Mouse (Mus musculus) embryonic facial prominence, embryonic 13.5 days (tissue): ENCODE data around the gene Camk1g. TPM values are rescaled to one million over a fixed set of nuclear protein-coding genes. Genes with fewer than 3 reads are reported as not detected.

Experiments
- ATAC-seq: fragments of 200-750 bp; cut with Nextera tagmentation; 2 replicates; pipeline ENCODE4 v1.8.0; 2017; ENCODE audit warnings: low read depth; ENCODE audit not compliant: insufficient number of reproducible peaks, insufficient read depth, low FRiP score, low TSS enrichment
- H3K27ac ChIP-seq: fragments of 300-500 bp; sonication (generic); 2 replicates; pipeline ENCODE4 v1.5.1; 2015; ENCODE audit warnings: moderate library complexity, mild to moderate bottlenecking, inconsistent platforms
- H3K27me3 ChIP-seq: fragments of 300-500 bp; sonication (generic); 2 replicates; pipeline ENCODE4 v1.6.1; 2015; ENCODE audit warnings: mild to moderate bottlenecking, inconsistent platforms
- H3K36me3 ChIP-seq: fragments of 300-500 bp; sonication (generic); 2 replicates; pipeline ENCODE4 v1.6.1; 2015; ENCODE audit warnings: mild to moderate bottlenecking, inconsistent platforms
- H3K4me1 ChIP-seq: fragments of 300-500 bp; sonication (generic); 2 replicates; pipeline ENCODE4 v1.6.1; 2015; ENCODE audit warnings: inconsistent platforms
- H3K4me2 ChIP-seq: fragments of 300-500 bp; sonication (generic); 2 replicates; pipeline ENCODE4 v1.6.1; 2015; ENCODE audit warnings: moderate library complexity, mild to moderate bottlenecking, inconsistent platforms
- H3K4me3 ChIP-seq: fragments of 300-500 bp; sonication (generic); 2 replicates; pipeline ENCODE4 v1.5.1; 2015; ENCODE audit warnings: mild to moderate bottlenecking, inconsistent platforms
- H3K9ac ChIP-seq: fragments of 300-500 bp; sonication (generic); 2 replicates; pipeline ENCODE4 v1.6.1; 2015; ENCODE audit warnings: mild to moderate bottlenecking, inconsistent platforms
- H3K9me3 ChIP-seq: fragments of 300-500 bp; sonication (generic); 2 replicates; pipeline ENCODE4 v1.6.1; 2016; ENCODE audit warnings: inconsistent platforms
- WGBS: fragments of 180-500 bp; shearing (Covaris S2); methylation state at CpG from one replicate; pipeline ENCODE4 v1.1.7; 2015; ENCODE audit warnings: mixed read lengths; 5-methylcytosine and 5-hydroxymethylcytosine counted together
- polyA plus RNA-seq: library from polyadenylated mRNA; unstranded; fragments of >200 nt; fragmentation: Nextera tagmentation; extraction: Ambion mirVana; gene quantifications from 2 replicates; pipeline ENCODE4 v1.2.1, GENCODE M21; 2015

Camk1g gene
- polyA plus RNA-seq, 1 experiment from 2014 or later = 23.7 TPM

DNA sequence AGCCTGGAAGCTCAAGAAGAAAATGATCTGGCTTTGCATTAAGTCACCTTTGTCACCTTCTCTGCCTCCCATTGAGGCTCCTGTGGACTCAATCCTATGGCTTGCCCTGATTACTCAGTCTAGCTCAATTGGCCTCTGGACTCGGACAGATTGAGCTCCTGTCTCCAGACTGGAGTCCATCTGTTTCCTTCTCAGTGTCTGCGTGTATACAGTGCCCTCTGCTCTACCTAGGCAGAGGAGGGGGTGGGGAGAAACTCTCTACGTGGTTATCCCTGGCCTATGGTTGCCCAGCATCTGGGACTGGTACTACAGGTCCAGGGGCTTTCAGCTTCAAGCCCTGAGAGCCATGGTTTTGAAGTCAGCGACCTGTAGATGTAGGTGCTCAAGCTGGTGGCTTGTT is 26.2 kb downstream of the Camk1g start:
- no peaks in the 10 kb centered on the region for H3K27me3 ChIP-seq
- H3K36me3 ChIP-seq = peaks cover 19% of the 10 kb centered on the region
- H3K9ac ChIP-seq = no peak overlapping the region
- H3K4me2 ChIP-seq = no peak overlapping the region
- 69% methylated on average over 4 of the region's 4 CpGs for WGBS
- H3K9me3 ChIP-seq = no peaks in the 10 kb centered on the region
- H3K4me3 ChIP-seq = no peak overlapping the region
- no peak overlapping the region for H3K27ac ChIP-seq
- ATAC-seq = no peak
- peaks cover 5% of the 10 kb centered on the region; the same call in 1 of the 2 replicates for H3K4me1 ChIP-seq

DNA sequence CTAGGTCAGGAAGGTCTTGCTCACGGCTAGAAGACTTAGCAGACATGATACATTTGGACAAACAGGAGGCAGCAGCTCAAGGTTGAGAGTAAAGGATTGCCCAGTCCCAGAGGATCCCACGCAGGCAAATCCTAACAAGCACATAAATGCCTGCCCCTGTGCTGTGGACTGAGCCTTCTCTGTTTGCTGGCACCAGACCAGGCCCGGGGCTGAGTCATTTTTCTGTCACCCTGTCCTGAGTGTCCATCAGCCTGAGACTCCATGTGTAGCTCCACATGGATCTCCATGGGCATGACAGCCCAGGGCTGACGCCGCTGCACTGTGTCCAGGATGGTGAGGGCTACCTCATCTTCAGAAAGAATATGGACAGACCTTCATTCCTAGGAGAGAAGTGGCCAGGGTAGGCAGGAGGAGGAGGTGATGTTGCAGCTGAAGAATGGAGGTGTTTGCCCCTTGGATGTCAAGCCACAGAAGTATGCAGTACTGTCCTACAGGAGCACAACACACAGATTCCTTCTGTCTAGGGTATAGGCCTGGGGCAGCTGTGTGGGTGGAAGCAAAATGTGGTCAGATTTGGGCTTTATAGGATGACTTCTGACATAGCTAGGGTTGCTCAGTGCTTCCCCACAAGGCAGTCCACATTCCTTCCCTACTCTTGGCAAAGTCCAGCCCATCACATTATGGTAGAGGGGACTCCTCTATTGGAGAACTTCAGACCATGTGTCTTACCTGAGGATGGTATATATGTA is 27.7 kb downstream of the Camk1g start:
- Histone ChIP-seq H3K4me1 (peaks cover 11% of the 10 kb centered on the region), H3K4me2 (no peak overlapping the region), H3K9me3 (no peaks in the 10 kb centered on the region), H3K9ac (no peak overlapping the region), H3K36me3 (peaks cover 5% of the 10 kb centered on the region; the same call in 1 of the 2 replicates), H3K27me3 (no peaks in the 10 kb centered on the region), H3K27ac (no peak overlapping the region), H3K4me3 (no peak overlapping the region)
- no peak for ATAC-seq
- 84% methylated on average over 5 of the region's 5 CpGs for WGBS

DNA sequence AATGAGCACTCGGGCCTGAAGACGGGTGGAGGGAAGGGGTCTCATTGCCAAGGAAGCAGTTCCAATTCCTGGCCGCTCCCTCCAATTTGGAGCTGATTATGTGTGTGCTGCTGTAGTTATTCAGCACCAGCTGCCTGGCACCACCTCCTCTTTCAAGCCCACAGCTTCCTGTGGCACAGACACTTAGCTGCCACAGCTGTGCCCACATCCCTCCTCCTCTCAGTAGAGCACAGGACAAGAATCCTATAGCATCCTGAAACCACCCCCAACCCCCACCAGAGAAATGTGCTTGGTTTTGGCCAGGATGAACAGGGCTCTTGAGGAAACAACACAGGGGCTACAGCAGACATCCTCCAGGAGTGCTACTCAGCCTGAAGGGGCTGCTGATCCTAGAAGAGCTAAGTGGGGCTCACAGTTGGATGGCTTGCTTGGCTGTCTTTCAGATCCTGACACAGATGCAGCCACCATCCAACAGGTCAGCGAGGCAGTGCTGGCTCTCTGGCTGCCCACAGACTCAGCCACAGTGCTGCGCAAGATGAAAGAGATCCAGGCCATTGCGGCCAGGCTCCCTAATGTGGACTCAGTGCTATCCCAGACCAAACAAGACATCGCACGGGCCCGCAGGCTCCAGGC is 31.6 kb downstream of the Camk1g start:
- Histone ChIP-seq H3K4me3 (no peak overlapping the region), H3K27me3 (no peaks in the 10 kb centered on the region), H3K4me1 (peaks cover 14% of the 10 kb centered on the region), H3K4me2 (no peak overlapping the region), H3K27ac (peak overlapping the region; percentile 19; the same call in 1 of the 2 replicates), H3K9ac (no peak overlapping the region), H3K36me3 (no peaks in the 10 kb centered on the region), H3K9me3 (no peaks in the 10 kb centered on the region)
- 79% methylated on average over 9 of the region's 9 CpGs for WGBS
- no peak for ATAC-seq

DNA sequence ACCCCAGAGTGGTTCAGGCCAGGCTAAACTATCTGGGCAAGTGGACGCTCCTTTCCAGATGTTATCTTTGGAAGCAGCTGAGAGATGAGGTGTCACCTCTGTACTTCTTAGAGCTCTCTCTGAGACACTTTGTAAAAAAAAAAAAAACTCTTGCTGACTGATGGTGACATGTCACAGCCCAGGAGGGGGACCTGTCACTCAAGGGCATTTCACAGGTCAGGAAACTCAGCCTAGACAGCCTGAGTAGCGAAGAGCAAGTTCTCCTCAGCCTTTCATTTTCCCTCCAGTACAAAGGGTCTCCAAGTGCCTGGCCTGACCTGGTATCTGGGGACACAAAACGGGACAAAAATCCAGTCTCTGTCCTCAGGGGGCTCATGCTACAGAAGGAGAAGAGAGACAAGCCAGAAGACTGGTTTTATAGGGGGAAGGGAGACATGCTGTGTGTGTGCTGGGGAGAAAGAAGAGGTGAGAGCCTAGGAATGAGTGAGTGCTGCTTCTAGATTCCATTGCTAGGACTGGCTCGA is 32.2 kb downstream of the Camk1g start:
- Histone ChIP-seq H3K9me3 (no peaks in the 10 kb centered on the region), H3K27ac (no peak overlapping the region), H3K36me3 (no peaks in the 10 kb centered on the region), H3K4me2 (no peak overlapping the region), H3K27me3 (no peaks in the 10 kb centered on the region), H3K9ac (no peak overlapping the region), H3K4me3 (no peak overlapping the region), H3K4me1 (peaks cover 14% of the 10 kb centered on the region)
- no peak for ATAC-seq
- 52% methylated on average over 4 of the region's 4 CpGs for WGBS

DNA sequence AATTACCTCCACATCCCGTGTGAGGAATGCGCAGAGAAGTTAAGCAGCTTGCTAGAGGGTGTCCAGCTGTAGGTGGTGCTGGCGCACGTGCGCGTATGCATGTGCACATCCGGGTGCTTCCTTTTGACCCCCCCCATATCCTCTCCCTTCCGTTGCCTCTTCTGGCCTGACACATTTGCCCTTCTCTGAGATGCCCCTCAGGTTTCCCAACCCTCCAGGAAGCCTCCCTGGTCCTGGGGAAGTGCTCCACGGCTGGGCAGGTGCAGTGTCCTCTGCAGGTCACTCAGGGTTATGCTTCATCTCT is 33.1 kb downstream of the Camk1g start:
- ATAC-seq = no peak
- WGBS = 67% methylated on average over 9 of the region's 9 CpGs
- no peak overlapping the region for H3K4me2 ChIP-seq

DNA sequence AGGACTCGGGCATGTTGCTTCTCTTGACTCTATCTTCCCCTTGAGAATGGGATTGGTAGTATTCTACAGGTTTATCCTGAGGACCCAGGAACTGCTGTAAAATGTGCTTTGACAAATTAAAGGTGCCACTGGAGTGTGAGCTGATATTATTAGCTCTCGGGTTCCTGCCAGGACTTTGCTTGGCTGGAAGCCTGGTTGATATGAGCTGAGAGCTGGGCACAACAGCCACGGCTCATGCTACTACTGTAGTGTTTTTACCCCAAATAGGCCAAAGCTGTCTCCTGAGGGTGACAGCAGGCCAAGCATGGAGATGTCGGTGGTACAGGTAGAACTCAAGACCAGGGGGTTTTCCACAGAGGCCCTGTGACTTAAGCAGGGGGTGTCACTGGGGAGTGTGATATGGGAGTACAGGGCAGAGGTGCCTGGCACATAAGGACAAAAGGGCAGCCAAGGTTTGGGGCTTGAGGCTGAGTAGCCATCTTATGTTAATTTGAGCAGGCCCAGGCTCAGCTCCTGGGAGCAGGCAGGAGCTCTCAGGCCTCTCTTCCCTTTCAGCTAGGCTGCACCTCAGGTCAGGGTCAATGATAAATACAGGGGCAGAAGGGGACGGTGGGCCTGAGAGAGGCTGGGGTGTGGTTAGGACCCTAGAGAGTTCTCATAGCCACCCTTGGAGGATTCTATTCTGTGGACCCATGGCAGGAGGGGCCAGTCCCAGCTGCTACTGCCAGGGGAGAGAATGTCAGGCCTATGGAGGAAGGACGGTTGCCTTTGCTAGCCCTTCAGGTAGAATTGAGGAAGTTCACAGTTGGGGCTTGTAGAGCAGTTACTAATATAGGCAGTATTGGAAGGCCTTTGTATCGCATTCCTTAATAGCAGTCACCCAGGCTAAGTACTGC is 33.7 kb downstream of the Camk1g start:
- H3K27ac ChIP-seq = no peak overlapping the region
- no peak overlapping the region for H3K4me2 ChIP-seq
- no peak overlapping the region for H3K9ac ChIP-seq
- WGBS = 74% methylated on average over 7 of the region's 7 CpGs
- no peaks in the 10 kb centered on the region for H3K36me3 ChIP-seq
- no peaks in the 10 kb centered on the region for H3K27me3 ChIP-seq
- H3K4me3 ChIP-seq = no peak overlapping the region
- ATAC-seq = no peak
- H3K4me1 ChIP-seq = peaks cover 14% of the 10 kb centered on the region
- H3K9me3 ChIP-seq = no peaks in the 10 kb centered on the region

More for the DNA sequence above, 33.1 kb downstream of the Camk1g start:
- peaks cover 14% of the 10 kb centered on the region for H3K4me1 ChIP-seq
- H3K36me3 ChIP-seq = no peaks in the 10 kb centered on the region
- H3K4me3 ChIP-seq = no peak overlapping the region
- no peaks in the 10 kb centered on the region for H3K27me3 ChIP-seq
- H3K27ac ChIP-seq = no peak overlapping the region
- no peaks in the 10 kb centered on the region for H3K9me3 ChIP-seq
- H3K9ac ChIP-seq = no peak overlapping the region

DNA sequence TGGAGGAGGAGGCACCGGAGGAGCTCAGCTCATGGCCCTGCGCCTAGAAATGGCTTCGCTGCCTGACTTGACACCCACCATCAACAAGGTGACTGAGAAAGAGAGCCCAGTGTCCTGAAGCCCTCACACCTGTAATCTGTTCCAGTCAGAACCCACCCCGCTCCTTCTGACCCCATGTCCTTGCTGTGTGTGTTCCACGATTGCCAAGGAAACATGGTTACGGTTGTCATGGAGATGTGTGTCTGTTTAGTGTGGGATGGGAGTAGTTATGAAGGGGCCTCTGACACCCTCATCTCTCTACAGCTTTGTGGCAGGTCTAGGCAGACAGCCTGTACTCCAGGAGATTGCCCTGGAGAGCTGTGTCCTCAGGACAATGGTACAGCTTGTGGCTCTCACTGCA is 35.6 kb downstream of the Camk1g start:
- Histone ChIP-seq H3K4me1 (peaks cover 21% of the 10 kb centered on the region), H3K27ac (no peak overlapping the region), H3K4me2 (no peak overlapping the region), H3K36me3 (no peaks in the 10 kb centered on the region), H3K9me3 (no peaks in the 10 kb centered on the region), H3K4me3 (no peak overlapping the region), H3K9ac (no peak overlapping the region), H3K27me3 (no peaks in the 10 kb centered on the region)
- ATAC-seq = no peak
- 75% methylated on average over 6 of the region's 6 CpGs for WGBS

DNA sequence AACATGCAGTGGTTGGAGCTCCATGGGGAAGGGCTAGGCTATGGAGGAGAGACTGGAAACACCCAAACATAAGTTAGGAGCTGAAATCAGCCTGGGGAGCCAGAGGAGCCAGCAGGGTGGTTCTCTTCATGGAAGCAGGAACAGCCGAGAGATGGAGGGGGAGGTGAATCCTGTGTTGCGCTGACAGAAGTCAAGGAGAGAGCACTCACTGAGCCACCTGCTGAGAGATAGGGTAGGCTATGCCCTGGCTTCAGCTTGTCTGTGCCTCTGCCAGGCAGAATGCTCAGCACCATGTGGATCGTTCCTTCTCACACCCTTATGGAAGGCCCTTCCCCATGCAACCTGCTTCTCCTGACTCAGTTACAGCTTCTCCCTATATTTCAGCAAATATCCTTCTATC is 36.3 kb downstream of the Camk1g start:
- H3K9ac ChIP-seq = no peak overlapping the region
- H3K4me2 ChIP-seq = no peak overlapping the region
- WGBS = 69% methylated on average over 3 of the region's 3 CpGs
- H3K36me3 ChIP-seq = no peaks in the 10 kb centered on the region
- H3K4me3 ChIP-seq = no peak overlapping the region
- H3K27me3 ChIP-seq = no peaks in the 10 kb centered on the region
- no peaks in the 10 kb centered on the region for H3K9me3 ChIP-seq
- peaks cover 20% of the 10 kb centered on the region for H3K4me1 ChIP-seq
- no peak overlapping the region for H3K27ac ChIP-seq
- no peak for ATAC-seq

DNA sequence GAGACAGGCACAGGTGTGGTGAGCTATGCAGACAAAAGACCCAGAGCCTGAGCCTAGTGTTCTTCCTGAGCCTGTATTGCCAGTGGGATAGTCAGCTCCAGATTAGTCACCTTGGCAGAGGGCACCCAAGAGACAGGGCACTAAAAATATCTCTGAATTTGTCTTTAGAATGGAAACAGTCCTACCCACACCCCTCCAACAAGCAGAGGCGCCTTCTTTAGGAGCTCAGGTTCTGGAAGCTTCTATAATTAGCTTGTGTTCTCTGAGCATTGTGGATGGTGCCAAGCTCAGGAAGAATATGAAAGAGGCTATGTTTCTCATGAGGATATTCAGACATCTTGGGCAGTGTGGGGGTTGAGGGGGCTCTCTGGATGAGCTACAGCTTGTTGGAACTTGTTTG is 37.4 kb downstream of the Camk1g start:
- ATAC-seq = no peak
- H3K36me3 ChIP-seq = no peaks in the 10 kb centered on the region

DNA sequence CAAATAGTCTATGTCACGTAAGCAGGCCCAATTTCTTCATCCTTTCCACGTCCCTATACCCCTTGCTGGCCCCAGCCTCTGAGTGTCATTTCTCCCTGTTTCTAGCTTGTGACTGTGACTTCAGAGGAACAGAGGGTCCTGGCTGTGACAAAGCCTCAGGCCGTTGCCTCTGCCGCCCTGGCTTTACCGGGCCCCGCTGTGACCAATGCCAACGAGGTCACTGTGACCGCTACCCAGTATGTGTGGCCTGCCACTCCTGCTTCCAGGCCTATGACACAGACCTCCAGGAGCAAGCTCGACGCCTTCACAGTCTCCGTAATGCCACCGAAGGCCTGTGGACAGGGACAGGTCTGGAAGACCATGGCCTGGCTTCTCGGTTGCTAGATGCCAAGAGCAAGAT is 38.1 kb downstream of the Camk1g start:
- ATAC-seq = no peak
- peaks cover 15% of the 10 kb centered on the region for H3K4me1 ChIP-seq
- H3K36me3 ChIP-seq = no peaks in the 10 kb centered on the region
- H3K27me3 ChIP-seq = no peaks in the 10 kb centered on the region
- H3K4me3 ChIP-seq = no peak overlapping the region
- H3K27ac ChIP-seq = no peak overlapping the region
- no peak overlapping the region for H3K9ac ChIP-seq
- 79% methylated on average over 13 of the region's 13 CpGs for WGBS
- H3K9me3 ChIP-seq = no peaks in the 10 kb centered on the region
- H3K4me2 ChIP-seq = no peak overlapping the region

More for the DNA sequence above, 37.4 kb downstream of the Camk1g start:
- 74% methylated on average over 1 of the region's 1 CpGs for WGBS
- Histone ChIP-seq H3K27me3 (no peaks in the 10 kb centered on the region), H3K4me2 (no peak overlapping the region), H3K27ac (no peak overlapping the region), H3K9me3 (no peaks in the 10 kb centered on the region), H3K9ac (no peak overlapping the region), H3K4me1 (peaks cover 15% of the 10 kb centered on the region), H3K4me3 (no peak overlapping the region)

DNA sequence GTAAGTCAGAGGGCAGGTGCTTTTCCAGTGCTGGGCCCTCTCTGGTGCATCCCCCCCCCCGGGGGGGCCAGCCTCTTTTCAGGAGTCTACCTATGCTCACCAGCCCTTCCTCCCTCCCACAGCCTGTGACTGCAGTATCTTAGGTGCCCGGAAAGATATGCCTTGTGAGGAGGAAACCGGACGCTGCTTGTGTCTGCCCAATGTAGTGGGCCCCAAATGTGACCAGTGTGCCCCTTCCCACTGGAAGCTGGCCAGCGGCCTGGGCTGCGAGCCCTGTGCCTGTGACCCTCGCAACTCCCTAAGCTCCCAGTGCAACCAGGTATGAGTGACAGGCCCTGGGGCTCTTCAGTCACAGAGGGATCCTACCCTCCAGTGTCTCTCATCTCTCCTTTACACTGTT is 39.5 kb downstream of the Camk1g start:
- 71% methylated on average over 7 of the region's 7 CpGs for WGBS
- no peak overlapping the region for H3K4me2 ChIP-seq
- no peak overlapping the region for H3K27ac ChIP-seq
- H3K9me3 ChIP-seq = no peaks in the 10 kb centered on the region
- H3K36me3 ChIP-seq = no peaks in the 10 kb centered on the region
- no peak overlapping the region for H3K4me3 ChIP-seq
- H3K9ac ChIP-seq = no peak overlapping the region
- H3K4me1 ChIP-seq = peaks cover 15% of the 10 kb centered on the region
- no peaks in the 10 kb centered on the region for H3K27me3 ChIP-seq
- no peak for ATAC-seq
